Mouse (Mus musculus): ENCODE measurements around the gene Sdhaf1.

GRCm38 (mm10) chr7:30274383-30274782, 49.3 kb downstream of the Sdhaf1 start:
- TF ChIP-seq EP300 (IDR thresholded peaks at IDR 0.05; ENCODE audit: low read depth) (no peak), CTCF (IDR thresholded peaks at IDR 0.05; ENCODE audit: low read depth) (no peak)
